Mouse (Mus musculus) small intestine, adult 2 months (tissue): Measurements from ENCODE around the gene Ctdnep1.

Experiments used
- CTCF ChIP-seq: fragments of 200-500 bp; IDR thresholded peaks from 2 replicates; pipeline ENCODE4 v1.5.1; 2012; ENCODE audit warnings: low read depth, mild to moderate bottlenecking, control low read depth, inconsistent platforms, low read length, moderate library complexity, mixed read lengths; ENCODE audit not compliant: insufficient replicate concordance, insufficient read length; ENCODE audit errors: extremely low read depth
- POLR2A ChIP-seq: fragments of 200-500 bp; IDR thresholded peaks from 2 replicates; pipeline ENCODE4 v1.6.1; 2012; ENCODE audit warnings: low read depth, mild to moderate bottlenecking, control low read depth, inconsistent platforms, low read length, moderate library complexity

DNA sequence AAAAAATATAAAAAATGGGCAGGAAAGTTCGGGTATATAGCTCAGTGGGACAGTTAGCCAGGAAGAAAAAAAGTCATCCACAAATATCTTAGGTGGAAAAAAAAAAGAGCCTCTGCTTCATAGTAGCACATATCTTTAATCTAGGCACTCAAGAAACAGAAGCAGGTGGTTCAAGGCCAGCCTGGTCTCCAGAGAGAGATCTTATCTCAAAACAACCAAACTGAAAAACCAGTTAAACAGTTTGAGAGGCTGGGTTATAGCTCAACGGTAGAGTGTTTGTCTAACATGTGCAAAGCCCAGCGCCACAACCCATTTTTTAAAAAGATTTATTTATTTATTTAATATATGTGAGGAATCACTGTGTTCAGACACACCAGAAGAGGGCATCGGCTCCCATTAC is 47.9 kb upstream of the Ctdnep1 start:
- no peak for TF ChIP-seq CTCF
- no peak for TF ChIP-seq POLR2A
